Comparison of ENCODE assay signal across 8 mouse cellular contexts in the genomic region with DNA sequence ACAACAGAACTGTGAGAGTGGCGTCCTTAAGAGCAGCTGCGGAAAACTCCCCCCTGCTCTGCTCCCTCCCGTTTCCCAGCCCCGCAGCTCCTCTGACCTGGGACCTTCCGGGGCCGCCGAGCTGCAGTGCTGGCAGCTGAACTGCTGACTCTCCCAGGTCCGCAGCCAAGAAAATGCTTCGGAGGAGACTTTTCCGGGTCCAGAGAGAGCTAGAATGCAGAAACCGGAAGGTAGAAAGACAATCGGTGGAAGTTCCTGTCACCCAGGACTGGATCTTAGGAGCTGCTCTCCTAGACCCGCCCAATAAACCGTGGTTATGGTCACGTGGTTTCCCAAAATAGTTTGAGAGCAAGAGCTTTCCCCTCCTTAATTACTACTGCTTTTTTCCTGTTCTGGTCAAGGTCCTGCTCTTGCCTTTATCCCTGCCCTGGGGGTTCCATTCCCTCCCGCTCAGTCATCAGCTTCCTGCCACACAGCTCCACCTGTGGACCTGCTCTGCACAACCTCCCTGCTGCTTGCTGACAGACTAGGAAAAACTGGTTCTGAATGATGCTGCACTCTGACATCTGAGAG. TPM values are rescaled to one million over a fixed set of nuclear protein-coding genes. Genes with fewer than 3 reads are reported as not detected.
DNase-seq lines count a peak whose midpoint lies in the region; ATAC-seq lines count a peak whose summit lies in the region.
"Not testable (repeated sequence)": the region's sequence is repeated elsewhere in the genome, so short reads cannot be mapped to it uniquely, and the experiment has no call there.

TSS of gene Zfp947 (minus strand) at position 469 of the 573 bp plus-strand sequence.

- ATAC-seq in inflammation-experienced regulatory T-cells, adult 6 months = peak; percentile 79
- peak; percentile 89 for ATAC-seq in megakaryocyte, adult 5-6 weeks (ENCODE audit: poor library complexity, severe bottlenecking)

- intact Hi-C loops in left cerebral cortex, postnatal 10 days (cut with DNase I) = not testable (repeated sequence)

- peak; percentile 25 to 34 for DNase-seq in adrenal gland, adult 18-20 months (ENCODE audit: low spot score in 2 of 2)
- DNase-seq in embryo, embryonic 11 days = peak; percentile 61
- peak; percentile 18 to 49 for DNase-seq in gastrocnemius, postnatal 4 days (ENCODE audit: low spot score in 2 of 2)
- peak; percentile 1 to 35 for DNase-seq in left cerebral cortex, postnatal 10 days (ENCODE audit: extremely low spot score in 1 of 2, low spot score in 2 of 2)
- peak; percentile 3 for DNase-seq in retina, postnatal 7 days (ENCODE audit: low read depth, low spot score)
- peak; percentile 73 for DNase-seq in yolk sac, embryonic 10.5 days (ENCODE audit: low spot score)

RNA-seq across cellular contexts. Expression of gene Zfp947, which starts in this region (rescaled TPM):
- total RNA-seq in adrenal gland, adult 18-20 months (2021) = under 1 TPM; 0.83 TPM
- 1 to 10 TPM; 1.2 to 1.5 TPM for total RNA-seq in gastrocnemius, postnatal 4 days (2021)
- 1 to 10 TPM; 1.2 to 3.1 (median 2.6) TPM for polyA plus RNA-seq in inflammation-experienced regulatory T-cells, adult 6 months (2017; shearing (Covaris generic))
- total RNA-seq in left cerebral cortex, postnatal 10 days (2021) = under 1 TPM; 0.41 to 0.57 TPM
- 3.7 and 6.3 TPM in 2 replicates for total RNA-seq in megakaryocyte, adult 5-6 weeks (2015)
- total RNA-seq in megakaryocyte, adult 5-6 weeks (2017) = 3.0 and 4.7 TPM in 2 replicates

Comparison
In these comparisons a context has a peak if more than half of its experiments do, and no peak if none do; other contexts are left out.
1. Peak in every context shown above with its lines: DNase-seq and ATAC-seq.
2. Peak in DNase-seq in adrenal gland, adult 18-20 months; RNA of the gene not detected or under 1 TPM.
3. Peak in DNase-seq in left cerebral cortex, postnatal 10 days; RNA of the gene not detected or under 1 TPM.
4. DNase-seq: peak in every context shown above with its lines; median percentile 73 in yolk sac, embryonic 10.5 days; 61 in embryo, embryonic 11 days; 34 in gastrocnemius, postnatal 4 days; 30 in adrenal gland, adult 18-20 months; 18 in left cerebral cortex, postnatal 10 days; 3 in retina, postnatal 7 days.